Mouse (Mus musculus): ENCODE measurements around the gene Nosip. TPM values are rescaled to one million over a fixed set of nuclear protein-coding genes. Genes with fewer than 3 reads are reported as not detected.

The Nosip gene
- total and polyA plus RNA-seq, 2 experiments: 22.8 to 35.8 TPM

GRCm38 (mm10) chr7:45126844-45127699 is 64.8 kb downstream of the Nosip start:
- Histone ChIP-seq H3K36me3 (ENCODE audit: control insufficient read depth, insufficient read depth, low read length) (peaks cover 25% of the 10 kb centered on the region; the same call in 1 of the 2 replicates), H3K79me2 (ENCODE audit: control insufficient read depth, insufficient read depth, low read length) (peaks cover 11% of the 10 kb centered on the region; the same call in 1 of the 2 replicates), H3K4me3 (ENCODE audit: insufficient read depth, low read depth, low read length) (peak overlapping the region; percentile 90; the same call in 1 of the 2 replicates), H3K27ac (replicated peaks; ENCODE audit: insufficient read depth, low read depth, low read length) (peak overlapping the region; percentile 22; the same call in 1 of the 2 replicates), H3K4me1 (ENCODE audit: control insufficient read depth, insufficient read depth, low read length) (peaks cover 41% of the 10 kb centered on the region), H3K9ac (ENCODE audit: low read depth, low read length) (peak overlapping the region; percentile 95), H3K27me3 (ENCODE audit: control insufficient read depth, insufficient read depth, low read length) (no peaks in the 10 kb centered on the region)
- 31% methylated on average over 21 of the region's 21 CpGs for WGBS
- no peak for TF ChIP-seq POLR2A (IDR thresholded peaks at IDR 0.05; ENCODE audit: extremely low read depth, insufficient read depth, low read length)
- peak; percentile 11; the same call in 1 of the 2 replicates for TF ChIP-seq CTCF (IDR thresholded peaks at IDR 0.05; ENCODE audit: low read depth, low read length)
- no peak for DNase-seq (ENCODE audit: extremely low read depth, low read depth, low spot score)

Other genes starting within 250 kb of the Nosip start
Only the 30 nearest of the 36 such genes appear.
- gene Pnkp, start 205.3 kb upstream of the Nosip start, total RNA-seq (2014; rRNA removed): 20.8 and 24.0 TPM in 2 replicates
- 42.5 and 45.7 TPM in 2 replicates for gene Pnkp, start 205.3 kb upstream of the Nosip start, polyA plus RNA-seq (2012; rRNA removed)
- 17.0 and 32.8 TPM in 2 replicates for gene Ptov1, start 192.6 kb upstream of the Nosip start, total RNA-seq (2014; rRNA removed)
- 76.1 and 91.6 TPM in 2 replicates for gene Ptov1, start 192.6 kb upstream of the Nosip start, polyA plus RNA-seq (2012; rRNA removed)
- gene Med25, start 169.7 kb upstream of the Nosip start, total RNA-seq (2014; rRNA removed): 11.6 and 16.6 TPM in 2 replicates
- gene Med25, start 169.7 kb upstream of the Nosip start, polyA plus RNA-seq (2012; rRNA removed): 114 TPM in 2 replicates
- gene Fuz, start 166.3 kb upstream of the Nosip start, total RNA-seq (2014; rRNA removed): 5.7 and 6.8 TPM in 2 replicates
- gene Fuz, start 166.3 kb upstream of the Nosip start, polyA plus RNA-seq (2012; rRNA removed): 16.6 and 25.1 TPM in 2 replicates
- 14.5 and 18.3 TPM in 2 replicates for gene Ap2a1, start 132.9 kb upstream of the Nosip start, total RNA-seq (2014; rRNA removed)
- 32.8 and 38.2 TPM in 2 replicates for gene Ap2a1, start 132.9 kb upstream of the Nosip start, polyA plus RNA-seq (2012; rRNA removed)
- gene Tsks, start 119.2 kb upstream of the Nosip start, total RNA-seq (2014; rRNA removed): not detected in 2 replicates
- gene Tsks, start 119.2 kb upstream of the Nosip start, polyA plus RNA-seq (2012; rRNA removed): 0.20 and 0.51 TPM in 2 replicates
- 0.09 and 0.34 TPM in 2 replicates for gene Cpt1c, start 87.6 kb upstream of the Nosip start, total RNA-seq (2014; rRNA removed)
- gene Cpt1c, start 87.6 kb upstream of the Nosip start, polyA plus RNA-seq (2012; rRNA removed): 0.71 and 0.91 TPM in 2 replicates
- gene Prmt1, start 75.9 kb upstream of the Nosip start, total RNA-seq (2014; rRNA removed): 15.9 and 23.0 TPM in 2 replicates
- gene Prmt1, start 75.9 kb upstream of the Nosip start, polyA plus RNA-seq (2012; rRNA removed): 26.0 and 36.1 TPM in 2 replicates
- 58.5 and 59.0 TPM in 2 replicates for gene Irf3, start 64.8 kb upstream of the Nosip start, total RNA-seq (2014; rRNA removed)
- gene Irf3, start 64.8 kb upstream of the Nosip start, polyA plus RNA-seq (2012; rRNA removed): 82.0 and 101 TPM in 2 replicates
- gene Bcl2l12, start 63.7 kb upstream of the Nosip start, total RNA-seq (2014; rRNA removed): 4.2 and 5.6 TPM in 2 replicates
- 13.3 and 14.5 TPM in 2 replicates for gene Bcl2l12, start 63.7 kb upstream of the Nosip start, polyA plus RNA-seq (2012; rRNA removed)
- gene Scaf1, start 46.1 kb upstream of the Nosip start, total RNA-seq (2014; rRNA removed): 4.4 and 9.7 TPM in 2 replicates
- gene Scaf1, start 46.1 kb upstream of the Nosip start, polyA plus RNA-seq (2012; rRNA removed): 25.7 and 31.8 TPM in 2 replicates
- 8.9 and 13.9 TPM in 2 replicates for gene Rras, start 44.5 kb upstream of the Nosip start, total RNA-seq (2014; rRNA removed)
- 53.4 and 54.9 TPM in 2 replicates for gene Rras, start 44.5 kb upstream of the Nosip start, polyA plus RNA-seq (2012; rRNA removed)
- gene Prr12, start 9.5 kb upstream of the Nosip start, total RNA-seq (2014; rRNA removed): 1.2 and 1.7 TPM in 2 replicates
- 2.7 and 3.7 TPM in 2 replicates for gene Prr12, start 9.5 kb upstream of the Nosip start, polyA plus RNA-seq (2012; rRNA removed)
- gene Prrg2, start 248 bp downstream of the Nosip start, total RNA-seq (2014; rRNA removed): 26.1 and 32.8 TPM in 2 replicates
- gene Prrg2, start 248 bp downstream of the Nosip start, polyA plus RNA-seq (2012; rRNA removed): 74.1 and 83.8 TPM in 2 replicates
- 6.7 and 8.8 TPM in 2 replicates for gene Rcn3, start 29.8 kb downstream of the Nosip start, total RNA-seq (2014; rRNA removed)
- gene Rcn3, start 29.8 kb downstream of the Nosip start, polyA plus RNA-seq (2012; rRNA removed): 14.9 and 16.3 TPM in 2 replicates
- gene Fcgrt, start 41.4 kb downstream of the Nosip start, total RNA-seq (2014; rRNA removed): 163 and 188 TPM in 2 replicates
- gene Fcgrt, start 41.4 kb downstream of the Nosip start, polyA plus RNA-seq (2012; rRNA removed): 170 and 193 TPM in 2 replicates
- gene Rps11, start 62.0 kb downstream of the Nosip start, total RNA-seq (2014; rRNA removed): 355 and 400 TPM in 2 replicates
- 95.1 and 111 TPM in 2 replicates for gene Rps11, start 62.0 kb downstream of the Nosip start, polyA plus RNA-seq (2012; rRNA removed)
- gene Rpl13a, start 66.3 kb downstream of the Nosip start, total RNA-seq (2014; rRNA removed): 1,440 and 1,681 TPM in 2 replicates
- 488 and 544 TPM in 2 replicates for gene Rpl13a, start 66.3 kb downstream of the Nosip start, polyA plus RNA-seq (2012; rRNA removed)
- gene Gm45713, start 73.8 kb downstream of the Nosip start, total RNA-seq (2014; rRNA removed): 0.13 TPM in 1 of 2 replicates, not detected in the other
- gene Gm45713, start 73.8 kb downstream of the Nosip start, polyA plus RNA-seq (2012; rRNA removed): 0.98 TPM in 1 of 2 replicates, not detected in the other
- 3.2 and 5.4 TPM in 2 replicates for gene Flt3l, start 74.0 kb downstream of the Nosip start, total RNA-seq (2014; rRNA removed)
- 20.8 and 30.8 TPM in 2 replicates for gene Flt3l, start 74.0 kb downstream of the Nosip start, polyA plus RNA-seq (2012; rRNA removed)
- gene Pih1d1, start 91.9 kb downstream of the Nosip start, total RNA-seq (2014; rRNA removed): 48.0 and 59.1 TPM in 2 replicates
- 62.1 and 66.4 TPM in 2 replicates for gene Pih1d1, start 91.9 kb downstream of the Nosip start, polyA plus RNA-seq (2012; rRNA removed)
- 33.3 and 47.6 TPM in 2 replicates for gene Aldh16a1, start 92.2 kb downstream of the Nosip start, total RNA-seq (2014; rRNA removed)
- gene Aldh16a1, start 92.2 kb downstream of the Nosip start, polyA plus RNA-seq (2012; rRNA removed): 116 and 162 TPM in 2 replicates
- 0.07 TPM in 1 of 2 replicates, not detected in the other for gene Slc17a7, start 101.5 kb downstream of the Nosip start, total RNA-seq (2014; rRNA removed)
- gene Slc17a7, start 101.5 kb downstream of the Nosip start, polyA plus RNA-seq (2012; rRNA removed): not detected in 2 replicates
- not detected in 2 replicates for gene Gfy, start 117.1 kb downstream of the Nosip start, total RNA-seq (2014; rRNA removed)
- gene Gfy, start 117.1 kb downstream of the Nosip start, polyA plus RNA-seq (2012; rRNA removed): not detected in 2 replicates
- gene Pth2, start 118.6 kb downstream of the Nosip start, total RNA-seq (2014; rRNA removed): not detected in 2 replicates
- not detected in 2 replicates for gene Pth2, start 118.6 kb downstream of the Nosip start, polyA plus RNA-seq (2012; rRNA removed)
- not detected in 2 replicates for gene Ccdc155, start 142.5 kb downstream of the Nosip start, total RNA-seq (2014; rRNA removed)
- gene Ccdc155, start 142.5 kb downstream of the Nosip start, polyA plus RNA-seq (2012; rRNA removed): not detected in 2 replicates
- not detected in 2 replicates for gene Dkkl1, start 149.7 kb downstream of the Nosip start, total RNA-seq (2014; rRNA removed)
- gene Dkkl1, start 149.7 kb downstream of the Nosip start, polyA plus RNA-seq (2012; rRNA removed): 0.21 TPM in 1 of 2 replicates, not detected in the other
- gene Tead2, start 153.3 kb downstream of the Nosip start, total RNA-seq (2014; rRNA removed): 1.2 and 1.5 TPM in 2 replicates
- gene Tead2, start 153.3 kb downstream of the Nosip start, polyA plus RNA-seq (2012; rRNA removed): 0.97 and 2.9 TPM in 2 replicates
- gene Cd37, start 176.7 kb downstream of the Nosip start, total RNA-seq (2014; rRNA removed): 1.4 and 1.5 TPM in 2 replicates
- 4.5 and 11.5 TPM in 2 replicates for gene Cd37, start 176.7 kb downstream of the Nosip start, polyA plus RNA-seq (2012; rRNA removed)
- 0.20 and 0.37 TPM in 2 replicates for gene Slc6a16, start 178.7 kb downstream of the Nosip start, total RNA-seq (2014; rRNA removed)
- 0.86 and 1.9 TPM in 2 replicates for gene Slc6a16, start 178.7 kb downstream of the Nosip start, polyA plus RNA-seq (2012; rRNA removed)